Mouse (Mus musculus) gonadal fat pad, adult 2 months (tissue): ENCODE results near the gene Rnf224. TPM values are rescaled to one million over a fixed set of nuclear protein-coding genes. Genes with fewer than 3 reads are reported as not detected.
A peak's percentile ranks its signal among the peaks of the same experiment; 100 is the strongest.

Source experiments
- DNase-seq: peaks from one replicate; pipeline ENCODE4 v3.0.0-alpha.2; 2012; ENCODE audit warnings: low read depth
- polyA plus RNA-seq: library from polyadenylated mRNA; depleted of rRNA; stranded (reverse); fragments of >200 nt; gene quantifications from 2 replicates; pipeline ENCODE4 v1.2.3, GENCODE M21; 2012

Gene Rnf224
- polyA plus RNA-seq, 1 experiment: 0.04 TPM

DNA sequence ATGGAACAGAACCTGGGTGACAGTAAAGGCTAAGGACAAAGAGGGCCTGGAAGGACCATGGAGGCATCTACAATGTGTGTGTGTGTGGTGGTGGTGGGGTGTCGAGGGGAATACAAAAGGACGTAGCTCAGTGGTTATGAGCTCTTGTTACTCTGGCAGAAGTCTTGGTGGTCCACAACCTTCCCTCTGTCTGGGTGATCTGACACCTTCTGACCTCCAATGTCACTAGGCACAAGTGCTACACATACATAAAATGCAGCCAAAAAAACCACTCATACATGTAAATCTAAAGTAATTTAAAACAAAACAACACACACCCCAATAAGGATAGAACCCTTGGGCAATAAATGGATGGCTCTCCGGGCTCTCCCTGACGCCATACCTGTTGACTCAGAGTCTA, 9.2 kb downstream of the Rnf224 start:
- DNase-seq: no peak

DNA sequence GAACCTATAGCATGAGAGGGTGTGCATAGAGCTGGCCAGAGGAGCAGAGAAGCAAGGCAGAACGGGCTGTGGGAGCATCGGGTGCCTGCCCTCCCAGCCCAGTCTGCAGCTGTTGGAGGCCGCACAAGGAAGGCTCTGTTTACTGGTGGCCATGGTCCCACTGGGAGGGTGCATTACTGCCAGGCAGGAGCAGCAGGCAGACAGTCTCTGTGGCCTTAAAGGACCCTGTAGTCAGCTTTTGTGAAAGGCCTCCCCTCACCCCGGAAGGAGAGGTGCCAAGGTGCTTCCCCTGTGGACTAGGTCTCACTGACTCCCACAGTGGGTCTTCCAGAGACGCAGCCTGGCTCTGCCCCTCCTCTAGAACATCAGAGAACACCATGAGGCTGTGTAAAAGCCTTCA, 9.7 kb downstream of the Rnf224 start:
- DNase-seq: no peak

DNA sequence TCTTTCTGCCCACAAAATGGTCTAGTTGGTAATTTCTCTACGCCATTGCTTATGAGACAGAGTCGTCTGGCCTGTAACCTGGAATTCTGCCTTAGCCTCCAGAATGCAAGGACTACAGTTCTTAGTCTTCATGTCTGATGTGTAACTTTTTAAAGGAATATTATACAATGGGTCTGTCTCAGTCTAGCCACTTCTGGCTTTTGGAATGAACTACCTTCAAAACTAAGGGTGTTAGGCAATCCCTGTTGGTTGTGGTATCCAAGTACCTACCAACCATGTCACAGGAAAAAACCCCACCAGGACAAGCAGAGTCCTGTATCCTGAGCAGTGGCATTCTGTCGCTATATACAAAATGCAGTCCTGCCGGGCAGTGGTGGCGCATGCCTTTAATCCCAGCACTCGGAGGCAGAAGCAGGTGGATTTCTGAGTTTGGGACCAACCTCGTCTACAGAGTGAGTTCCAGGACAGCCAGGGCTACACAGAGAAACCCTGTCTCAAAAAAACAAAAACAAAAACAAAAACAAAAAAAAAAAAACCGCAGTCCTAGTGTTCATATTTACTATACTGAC, 10.7 kb downstream of the Rnf224 start:
- DNase-seq: no peak

DNA sequence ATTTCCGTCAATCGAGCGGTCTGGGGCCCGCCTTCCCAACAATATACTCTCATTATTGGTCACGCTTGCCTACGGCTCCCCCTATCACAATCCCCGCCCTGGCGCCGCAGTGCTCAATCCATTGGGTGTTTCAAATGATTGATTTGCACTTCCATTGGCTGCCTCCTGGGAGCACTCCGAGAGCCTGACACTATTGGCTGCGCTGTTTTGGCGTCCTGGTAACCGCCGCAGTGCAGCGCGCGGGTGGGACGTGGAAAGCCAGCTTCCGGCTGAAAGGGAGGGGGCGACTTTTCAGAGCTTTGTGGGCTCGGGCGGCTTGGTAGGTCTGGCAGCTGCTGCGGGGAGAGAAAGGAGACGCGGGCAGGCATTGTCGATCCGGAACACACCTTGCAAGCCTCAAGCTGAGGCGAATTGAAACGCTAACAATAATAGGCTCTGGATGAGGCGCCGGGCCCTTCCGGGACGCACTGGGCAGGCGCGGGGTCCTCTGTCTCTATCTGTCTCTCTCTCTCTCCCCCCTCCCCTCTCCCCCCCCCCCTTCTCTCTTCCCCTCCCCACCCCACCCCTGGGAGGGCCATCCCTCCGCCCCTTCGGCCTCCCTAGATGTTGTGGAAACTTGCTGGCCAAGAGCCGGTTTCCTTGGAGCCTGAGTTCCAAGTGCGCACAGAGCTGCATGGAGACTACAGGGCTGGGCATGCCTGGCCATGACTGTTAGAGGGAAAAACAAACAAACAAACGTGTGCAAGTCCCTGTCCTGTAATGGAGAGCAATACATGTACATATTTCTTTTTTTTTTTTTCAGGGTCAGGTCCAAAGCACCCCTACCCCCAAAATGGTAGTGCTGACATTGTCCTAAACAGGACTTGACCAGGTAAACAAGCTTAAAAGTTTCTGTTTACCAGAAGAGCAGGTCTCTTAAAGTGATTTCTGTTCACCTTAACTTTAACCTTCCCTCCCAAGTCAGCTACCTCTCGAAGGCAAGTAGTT, 11.5 kb downstream of the Rnf224 start:
- DNase-seq: peak; percentile 98

DNA sequence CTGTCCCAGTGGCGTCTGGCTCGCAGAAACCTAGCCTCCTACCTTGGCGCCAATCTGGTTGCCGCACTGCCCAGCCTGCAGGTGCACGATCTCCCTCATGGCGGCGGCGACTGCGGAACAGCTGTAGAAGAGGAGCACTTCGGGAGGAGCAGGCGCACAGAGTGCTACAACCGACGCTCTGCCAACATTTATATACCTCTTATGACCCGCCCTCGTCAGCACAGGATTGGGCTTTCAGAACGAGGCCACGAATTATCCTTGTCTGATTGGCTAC, 12.2 kb downstream of the Rnf224 start, which contains the start of gene Tubb4b:
Gene Tubb4b, minus strand, starts transcription at position 211 of the 274 bp plus-strand sequence.
- no peak for DNase-seq

DNA sequence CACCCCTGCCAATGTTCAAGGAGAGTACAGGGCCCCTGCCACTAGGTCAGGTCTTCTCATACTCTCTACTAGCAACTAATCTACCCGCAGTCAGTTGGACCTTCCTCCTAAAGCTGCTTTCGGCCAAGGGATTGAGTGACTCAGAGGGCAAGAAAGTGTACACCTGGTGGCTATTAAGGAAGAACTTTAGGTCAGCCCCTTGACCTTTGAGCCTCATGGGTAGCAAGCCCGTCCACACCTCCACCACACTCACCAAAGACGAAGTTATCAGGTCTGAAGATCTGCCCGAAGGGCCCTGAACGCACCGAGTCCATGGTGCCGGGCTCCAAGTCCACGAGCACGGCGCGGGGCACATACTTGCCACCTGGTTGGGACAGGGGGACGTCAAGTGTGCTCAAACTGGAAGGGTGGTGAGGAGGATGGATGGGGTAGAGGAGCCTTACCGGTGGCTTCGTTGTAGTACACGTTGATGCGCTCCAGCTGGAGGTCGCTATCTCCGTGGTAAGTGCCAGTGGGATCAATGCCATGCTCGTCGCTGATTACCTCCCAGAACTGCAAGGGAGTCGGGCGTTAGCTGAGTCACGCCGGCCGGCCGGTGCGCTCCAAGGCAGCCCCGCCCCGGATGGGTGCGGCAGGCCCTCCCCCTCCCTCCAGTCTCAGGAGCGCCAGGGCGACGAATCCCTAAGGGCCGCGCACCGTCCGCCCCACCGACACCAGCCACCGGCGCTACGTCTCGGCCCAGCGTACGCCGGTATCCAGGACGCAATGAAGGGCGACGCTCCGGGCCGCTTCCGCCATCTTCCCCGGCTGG, 12.7 kb downstream of the Rnf224 start:
- no peak for DNase-seq

DNA sequence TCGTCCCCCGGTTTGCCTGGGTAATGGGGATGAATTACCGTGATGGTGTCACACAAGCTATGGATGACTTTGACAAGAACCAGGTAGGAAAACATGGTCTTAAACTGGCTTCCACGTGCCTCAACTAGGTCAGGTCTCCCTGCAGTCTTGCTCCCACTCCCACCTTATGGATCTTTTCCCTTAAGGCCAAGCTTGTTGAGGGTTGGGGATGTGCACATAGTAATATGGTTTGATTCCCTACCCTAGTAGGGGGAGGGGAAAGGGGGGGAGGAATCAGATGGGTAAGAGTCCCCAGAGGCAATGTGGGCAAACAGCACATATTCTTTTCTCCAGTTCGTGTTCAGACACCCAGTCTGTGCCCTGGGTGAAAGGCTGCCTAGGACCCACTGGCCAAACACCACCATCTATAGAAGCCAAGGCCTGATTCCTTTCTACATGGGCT, 15.2 kb downstream of the Rnf224 start:
- DNase-seq: no peak

DNA sequence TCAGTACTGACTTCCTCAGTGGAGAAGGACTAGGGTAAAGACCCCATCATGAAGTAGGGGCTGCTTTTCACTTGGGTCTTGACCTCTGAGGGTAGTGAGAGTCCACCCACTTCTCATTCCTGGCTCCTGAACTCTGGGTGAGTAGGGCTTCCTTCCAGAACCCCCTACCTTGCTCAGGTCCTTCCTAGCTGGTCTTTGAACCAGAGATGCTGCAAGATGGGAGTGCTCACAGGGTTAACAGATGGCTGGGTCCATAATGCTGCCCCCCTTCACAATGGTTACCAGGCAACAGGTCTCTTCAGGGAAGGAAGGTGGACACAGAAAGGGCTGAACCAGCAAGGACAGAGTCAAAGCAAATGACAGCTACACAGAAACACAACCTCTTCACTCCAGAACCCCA, 18.1 kb downstream of the Rnf224 start, which contains the start of gene Fam166a:
Gene Fam166a, plus strand, starts transcription at position 301 of the 400 bp plus-strand sequence.
- no peak for DNase-seq

DNA sequence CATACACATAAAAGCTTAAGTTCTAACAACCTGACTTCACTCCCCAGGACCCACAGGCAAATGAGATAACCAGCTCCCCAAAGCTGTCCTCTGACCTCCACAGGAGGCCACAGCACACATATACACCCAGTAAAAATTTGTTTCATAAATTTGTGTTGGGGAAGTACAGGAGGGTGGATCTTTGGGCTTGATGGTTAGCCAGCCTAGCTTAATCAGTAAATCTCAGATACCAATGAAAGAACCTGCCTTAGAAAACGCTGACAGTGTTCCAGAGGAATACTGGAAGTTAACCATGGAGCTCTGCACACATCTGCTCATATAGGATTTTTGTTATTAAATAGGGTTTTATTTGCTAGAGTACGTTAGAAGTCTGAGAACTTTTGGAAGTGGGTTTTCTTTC, 18.9 kb downstream of the Rnf224 start:
- DNase-seq: no peak

DNA sequence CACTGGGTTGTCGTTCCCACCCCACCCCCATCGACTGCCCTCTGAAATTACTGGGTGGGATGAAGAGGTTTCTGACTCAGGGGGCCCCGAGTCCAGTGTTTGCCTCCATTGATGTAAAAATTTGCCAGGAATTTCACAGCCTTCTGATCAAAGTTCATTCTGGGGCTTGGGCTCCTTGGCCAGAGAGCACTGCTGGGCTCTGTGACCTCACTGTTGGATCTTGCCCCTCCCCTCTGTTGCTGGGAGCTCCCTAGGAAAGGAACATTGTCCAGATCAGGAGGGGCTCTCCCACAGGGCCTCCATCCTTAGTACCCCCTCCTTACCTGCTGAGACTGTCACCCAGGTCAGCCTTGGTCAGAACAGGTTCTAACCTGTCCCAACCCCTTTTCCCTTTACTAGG, 22.1 kb downstream of the Rnf224 start, which contains the start of gene Stpg3:
Gene Stpg3, minus strand, starts transcription at position 194 of the 400 bp plus-strand sequence.
- DNase-seq: no peak

DNA sequence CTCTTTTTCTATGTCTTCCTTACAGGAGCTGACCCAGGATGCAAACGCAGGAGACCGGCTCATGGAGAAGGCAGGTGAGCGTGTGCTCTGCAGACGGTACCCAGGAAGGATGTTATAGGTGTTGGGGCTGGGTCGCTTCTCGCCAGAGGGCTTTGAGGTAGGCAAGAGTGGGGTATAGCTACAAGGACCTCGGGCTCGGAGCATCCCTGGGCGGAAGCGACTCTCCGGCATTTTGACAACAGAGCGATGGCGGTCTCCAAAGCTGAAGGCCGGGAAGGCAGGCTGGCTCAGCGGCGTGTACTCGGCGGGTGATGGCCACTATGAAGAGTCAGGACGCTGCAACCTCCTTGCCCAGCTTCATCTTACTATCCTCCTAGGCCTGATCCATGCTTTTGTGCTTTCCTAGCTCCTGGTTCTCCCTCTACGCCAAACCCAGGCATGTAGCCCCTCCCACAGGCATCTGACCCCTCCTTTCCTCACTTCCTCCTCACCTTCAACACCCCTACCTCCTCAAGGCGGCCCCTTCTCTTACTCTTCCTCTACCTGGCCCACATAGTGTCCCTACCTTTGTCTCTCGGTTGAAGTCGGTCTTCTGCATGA, 23.2 kb downstream of the Rnf224 start:
- no peak for DNase-seq

DNA sequence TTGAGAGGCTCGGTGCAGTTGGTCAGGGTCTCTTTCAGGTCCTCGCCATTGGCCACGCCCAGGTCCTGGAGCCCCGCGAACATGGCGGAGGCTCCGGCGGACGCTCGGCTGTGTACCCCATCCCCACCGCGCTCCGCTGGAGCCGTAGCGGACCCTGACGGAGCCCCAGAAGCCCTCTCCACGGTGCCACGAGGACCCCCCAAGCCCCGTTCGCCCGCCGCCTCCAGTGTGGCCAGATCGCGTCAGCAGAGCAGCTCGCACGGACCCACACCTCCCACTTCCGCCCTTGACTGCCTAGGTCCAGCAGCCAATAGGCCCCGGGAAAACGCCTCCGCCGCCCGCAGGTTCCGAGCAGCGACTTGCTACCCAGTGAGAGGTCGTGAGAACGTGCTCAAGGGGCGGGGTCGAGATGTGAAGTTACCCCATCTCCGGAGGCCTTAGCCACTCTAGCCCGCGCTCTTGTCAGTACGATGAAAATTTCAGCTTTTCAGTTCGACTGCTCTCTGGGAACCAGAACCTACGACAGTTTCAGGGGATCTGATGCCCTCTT, 25.4 kb downstream of the Rnf224 start, which contains the start of gene Nelfb:
Gene Nelfb, minus strand, starts transcription at position 369 of the 550 bp plus-strand sequence.
- no peak for DNase-seq

DNA sequence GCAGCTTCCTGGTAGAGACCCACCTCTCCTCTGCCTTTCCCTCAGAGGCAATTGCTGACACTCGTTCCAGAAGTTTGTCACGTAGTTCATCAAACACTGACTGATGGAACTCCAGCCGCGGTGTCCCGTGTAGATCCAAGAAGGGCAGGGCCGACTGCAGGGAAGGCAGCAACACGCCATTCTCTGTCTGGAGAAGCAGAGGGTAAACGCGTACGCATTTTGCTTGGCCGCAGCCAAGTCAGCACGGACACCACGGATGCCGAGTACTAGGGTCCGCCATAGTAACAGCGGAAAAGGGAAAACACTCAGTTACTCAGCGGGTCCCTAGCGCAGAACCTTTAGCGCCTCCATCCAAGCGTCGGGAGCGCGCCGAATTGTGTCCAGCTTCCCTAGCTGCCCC, 25.9 kb downstream of the Rnf224 start:
- DNase-seq: no peak

DNA sequence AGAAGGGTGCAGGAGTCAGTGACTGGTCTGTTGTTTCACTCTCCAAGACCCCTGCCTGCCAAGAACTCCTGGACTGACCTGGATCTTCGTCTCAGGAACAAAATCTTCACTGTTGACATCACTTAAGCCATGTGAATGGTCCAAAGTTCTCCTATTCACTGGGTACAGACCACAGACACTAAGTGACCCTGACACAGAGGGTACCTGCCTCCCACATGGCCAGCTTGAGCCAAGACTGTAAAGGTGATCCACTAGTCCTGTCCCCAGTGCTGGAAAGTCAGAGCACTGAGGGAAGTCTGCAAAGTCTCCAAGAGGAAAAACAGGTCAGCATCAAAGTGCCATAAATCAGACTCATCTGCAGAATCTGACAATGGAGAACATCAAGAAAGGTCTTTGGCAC, 29.0 kb downstream of the Rnf224 start:
- DNase-seq: no peak

DNA sequence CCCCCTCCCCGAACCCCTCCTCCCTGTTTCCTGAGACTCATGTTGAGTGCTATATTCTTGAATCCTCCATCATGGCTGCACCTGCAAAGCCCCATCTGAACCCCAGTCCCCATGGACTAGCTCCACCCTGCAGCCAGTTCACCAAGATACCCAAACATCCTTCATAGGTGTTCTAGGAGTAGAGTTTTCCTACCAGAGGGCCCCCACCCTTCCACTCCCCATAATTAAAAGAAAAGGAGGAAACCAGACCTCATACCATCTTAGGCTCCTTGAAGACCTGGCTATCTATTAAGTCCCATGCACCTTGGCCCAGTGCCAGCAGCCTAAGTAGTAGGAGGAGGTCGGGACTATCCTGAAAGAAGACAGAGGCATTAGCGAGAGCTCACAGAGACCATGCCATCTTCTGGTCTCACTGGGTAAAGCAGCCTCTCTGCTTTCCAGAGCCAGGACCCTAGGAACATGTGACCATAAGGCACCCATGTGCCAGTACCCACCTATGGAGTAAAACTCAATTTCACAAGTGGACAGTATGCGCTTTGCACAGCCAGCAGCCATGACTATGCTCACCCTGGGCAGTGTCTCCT, 32.9 kb downstream of the Rnf224 start:
- no peak for DNase-seq

DNA sequence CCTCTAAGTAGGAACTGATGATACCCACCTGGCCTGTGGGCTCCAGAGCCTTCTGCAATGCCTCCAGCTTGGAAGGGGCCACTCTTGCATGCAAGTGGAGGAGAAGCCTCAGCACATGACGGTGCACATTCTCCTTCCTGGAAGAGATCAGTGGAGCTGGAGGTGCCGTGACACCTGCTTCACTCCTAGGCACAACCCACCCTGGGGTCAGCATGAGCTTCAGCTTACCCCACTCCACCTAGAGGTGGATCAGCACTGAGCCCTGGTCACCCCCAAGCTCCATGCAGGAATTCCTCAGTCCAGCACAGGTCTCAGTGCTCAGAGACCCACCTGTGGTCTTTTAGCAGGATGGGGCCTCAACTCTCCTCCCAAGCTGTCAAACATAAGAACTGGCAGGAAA, 36.0 kb downstream of the Rnf224 start:
- DNase-seq: no peak

DNA sequence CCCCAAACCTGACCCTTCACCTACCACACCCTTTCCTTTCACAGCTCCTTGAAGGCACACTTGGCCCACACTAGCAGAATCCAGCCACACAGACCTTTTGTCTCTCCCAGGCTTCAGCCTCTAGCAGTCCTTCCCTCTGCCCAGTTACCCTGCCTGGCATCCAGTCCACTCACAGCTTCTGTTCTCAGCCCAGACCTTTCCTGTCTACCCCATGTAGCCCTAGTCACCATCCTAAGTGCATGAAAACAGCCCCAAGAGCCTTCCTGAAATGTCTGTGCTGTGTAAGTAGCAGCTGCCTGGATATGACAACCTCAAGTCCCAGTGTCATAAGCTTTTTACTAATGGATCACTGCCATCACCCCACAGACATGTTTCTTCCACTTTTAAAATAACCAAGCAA, 38.6 kb downstream of the Rnf224 start:
- no peak for DNase-seq

DNA sequence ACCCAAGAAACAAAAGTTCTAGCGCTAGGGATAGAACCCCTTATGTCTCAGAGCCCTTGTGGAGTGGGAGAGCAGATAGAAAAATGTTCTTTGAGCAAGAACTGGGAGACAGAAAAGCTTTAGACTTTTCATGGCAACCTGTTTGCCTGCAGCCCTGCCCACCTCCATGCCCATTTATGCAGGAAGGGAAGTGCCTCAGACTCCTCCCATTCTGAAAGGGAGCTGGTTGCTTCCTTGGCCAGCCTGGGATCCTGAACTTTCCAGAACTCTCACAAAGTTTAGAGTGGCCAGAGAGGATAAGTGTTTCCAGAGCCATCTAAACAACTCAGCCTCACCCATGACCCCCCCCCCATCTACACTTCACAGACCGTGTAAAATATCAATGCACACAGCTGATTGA, 39.4 kb downstream of the Rnf224 start:
- DNase-seq: no peak

DNA sequence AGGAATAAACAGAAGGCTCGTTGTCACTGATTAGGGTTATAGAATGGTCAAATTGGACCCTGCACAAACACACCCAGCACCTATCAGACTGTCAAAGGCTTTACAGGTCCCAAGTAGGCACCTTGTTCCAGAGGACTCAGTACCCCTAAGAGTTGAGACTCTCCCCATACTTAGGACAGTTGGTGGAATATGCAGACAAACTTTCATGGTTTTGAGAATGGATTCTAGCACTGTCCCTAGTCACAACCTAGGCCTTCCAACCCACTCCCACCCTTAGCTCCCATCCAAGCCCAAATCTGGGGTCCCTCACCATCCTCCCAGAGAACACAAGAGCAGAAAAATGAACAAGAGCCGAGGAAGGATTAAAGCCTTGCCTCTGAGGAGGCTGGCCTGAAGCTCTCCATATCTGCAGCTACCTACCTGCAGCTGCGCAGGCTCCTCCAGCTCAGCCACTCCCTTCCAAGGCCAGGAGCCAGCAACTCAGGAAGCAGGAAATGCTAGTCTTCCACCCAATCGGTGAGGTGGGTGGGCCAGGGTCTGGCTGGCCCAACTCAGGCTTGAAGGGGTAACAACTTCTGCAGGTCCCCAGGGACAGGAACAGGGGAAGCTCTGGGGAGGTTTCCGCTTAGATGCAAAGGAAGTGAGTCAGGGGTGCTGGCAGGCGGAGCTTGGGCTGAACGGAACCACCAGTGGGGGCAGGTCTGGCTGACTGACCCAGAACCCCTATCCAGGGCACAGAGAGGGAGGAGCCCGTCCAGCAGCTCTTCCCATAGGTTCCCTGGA, 40.2 kb downstream of the Rnf224 start, which contains the start of gene Tor4a:
Gene Tor4a, minus strand, starts transcription at position 715 of the 783 bp plus-strand sequence.
- no peak for DNase-seq
